Mouse (Mus musculus) frontal cortex, postnatal 10 days (tissue): ENCODE data around the gene Nqo2.

Source experiments
- DNase-seq, 2 experiments: peaks; one replicate each; pipeline ENCODE4 v3.0.0; 2022; ENCODE audit warnings: low spot score in 2 of 2, mixed read lengths in 1 of 2

The Nqo2 gene

DNA sequence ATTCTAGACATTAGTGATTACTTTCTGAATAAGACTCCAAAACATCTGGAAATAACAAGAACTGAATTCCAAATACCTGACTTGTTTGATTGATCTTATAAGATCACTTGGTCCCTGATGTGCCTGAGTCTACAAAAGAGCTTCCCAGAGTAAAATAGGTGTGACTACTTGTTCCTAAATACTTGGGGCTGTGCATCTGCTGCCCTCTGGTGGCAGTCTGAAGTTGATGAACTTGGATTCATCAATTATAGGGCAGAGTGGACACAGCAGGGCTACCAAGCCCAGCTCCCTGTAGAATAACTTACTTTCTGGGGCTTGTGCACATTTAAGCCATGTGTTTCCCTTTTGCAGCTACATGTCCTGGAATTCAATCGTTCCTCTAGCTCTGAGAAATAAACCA, 30.7 kb downstream of the Nqo2 start:
- peak; percentile 32 to 51 for DNase-seq

DNA sequence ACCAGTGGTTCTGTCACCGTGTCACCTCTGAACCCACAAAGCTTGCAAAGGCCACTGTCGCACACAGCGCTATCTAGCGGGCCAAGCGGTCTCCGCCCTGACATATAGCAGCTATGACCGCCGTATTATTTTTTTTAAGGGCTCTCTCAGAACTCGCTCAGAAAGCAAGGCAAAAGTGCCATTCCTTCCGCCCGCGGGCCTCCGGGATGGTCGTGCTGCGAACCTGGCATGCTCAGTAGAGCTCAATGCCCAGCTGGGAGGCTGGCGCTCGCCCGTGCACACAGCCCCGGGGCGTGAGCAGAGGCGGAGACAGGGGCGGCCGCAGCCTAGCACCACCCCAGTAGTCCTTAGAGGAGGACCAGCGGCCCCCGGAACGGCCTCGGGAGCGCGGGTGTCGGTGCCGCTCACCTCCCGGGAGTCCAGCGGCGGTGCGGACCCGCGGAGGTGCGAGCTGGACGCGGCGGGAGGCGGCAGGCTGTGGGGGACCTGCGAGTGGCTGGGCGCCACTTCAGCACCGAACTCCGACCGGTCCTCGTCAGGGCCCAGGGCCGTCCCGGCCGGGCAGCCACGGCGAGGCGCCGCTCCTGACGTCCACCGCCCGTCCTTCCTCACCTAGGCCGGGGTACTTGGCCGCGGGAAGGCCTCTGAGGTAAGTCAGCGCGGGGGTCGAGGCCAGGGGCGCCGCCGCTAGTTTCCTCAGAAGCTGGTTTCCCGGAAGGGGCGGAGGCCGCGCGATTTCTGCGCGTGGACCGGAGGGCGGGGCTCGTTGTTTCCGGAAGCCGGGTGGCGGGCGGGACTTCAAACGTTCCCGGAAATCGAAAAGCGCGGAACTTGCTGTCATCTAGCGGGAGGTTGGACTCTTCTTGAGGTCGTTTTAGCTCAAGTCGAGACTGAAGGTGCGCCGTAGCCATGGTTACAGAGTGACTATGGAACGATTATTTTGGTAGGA, 37.8 kb downstream of the Nqo2 start, which contains the start of the genes Ripk1 and Serpinb6a:
Gene Ripk1, plus strand, starts transcription at position 306 of the 949 bp plus-strand sequence.
Gene Serpinb6a, minus strand, starts transcription at position 737 of the 949 bp plus-strand sequence.
- DNase-seq, result peak; percentile 78 to 88

DNA sequence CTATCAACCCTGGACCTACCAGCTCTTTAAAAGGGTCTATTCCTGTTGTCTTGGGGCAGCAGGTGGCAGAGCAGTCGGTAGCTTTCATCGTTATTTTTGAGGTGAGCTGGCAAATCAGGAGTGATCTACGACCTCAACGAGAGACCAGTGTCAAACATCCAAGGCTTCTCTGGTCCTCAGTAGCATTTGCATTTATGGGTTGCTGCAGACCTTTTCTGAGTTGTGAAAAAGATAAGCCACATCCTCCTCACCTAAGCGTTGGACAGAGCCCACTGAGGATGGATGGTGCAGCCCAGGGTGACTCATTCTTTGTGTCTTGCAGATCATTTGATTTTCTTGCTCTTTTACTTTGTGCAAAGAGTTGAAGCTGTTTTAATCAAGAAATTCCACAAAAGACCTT, 38.6 kb downstream of the Nqo2 start:
- DNase-seq, result no peak

DNA sequence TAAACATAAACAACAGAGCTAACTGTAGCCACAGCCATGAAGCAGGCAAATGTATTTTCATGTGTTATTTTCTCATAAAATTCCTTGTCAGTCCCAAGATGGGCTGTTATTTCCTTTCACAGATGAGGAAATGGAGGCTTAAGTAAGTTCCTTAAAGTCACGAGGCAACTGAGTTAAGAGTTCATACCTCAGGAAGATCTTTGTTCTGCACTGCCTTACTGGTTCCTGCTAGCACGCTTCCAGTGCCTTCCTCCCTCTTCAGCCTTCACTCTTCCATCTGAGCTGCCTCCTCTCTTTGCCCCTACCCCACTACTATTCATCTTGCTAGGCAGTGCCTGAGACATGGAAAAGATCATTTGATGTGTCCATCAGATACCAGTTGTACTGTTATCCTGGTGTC, 42.7 kb downstream of the Nqo2 start:
- DNase-seq, result no peak

DNA sequence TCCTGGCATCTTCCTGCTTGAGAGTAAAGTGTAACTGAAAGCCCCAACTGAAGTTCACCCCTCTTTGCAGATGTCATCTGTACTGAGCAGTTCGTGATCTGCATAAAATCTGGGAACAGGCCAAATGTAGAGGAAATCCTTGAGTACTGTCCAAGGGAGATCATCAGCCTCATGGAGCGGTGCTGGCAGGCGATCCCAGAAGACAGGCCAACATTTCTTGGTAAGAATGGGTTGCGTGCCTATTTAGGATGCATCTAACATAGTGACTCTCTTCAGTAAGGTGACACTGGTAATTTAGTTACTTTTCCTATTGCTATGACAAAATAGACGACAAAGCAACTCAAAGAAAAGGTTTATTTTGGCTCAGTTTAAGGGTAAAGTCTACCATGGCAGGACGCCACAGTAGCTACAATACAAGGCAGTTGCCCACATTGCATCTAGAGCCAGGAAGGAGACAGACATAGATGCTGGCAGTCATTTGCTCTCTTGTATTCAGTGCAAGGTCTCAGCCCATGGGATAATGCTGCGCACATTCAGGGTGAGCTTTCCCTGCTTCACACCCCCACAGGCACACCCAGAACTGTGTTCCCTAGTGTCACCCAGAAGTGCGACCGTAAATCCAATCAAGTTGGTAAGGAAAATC, 52.6 kb downstream of the Nqo2 start:
- no peak for DNase-seq

DNA sequence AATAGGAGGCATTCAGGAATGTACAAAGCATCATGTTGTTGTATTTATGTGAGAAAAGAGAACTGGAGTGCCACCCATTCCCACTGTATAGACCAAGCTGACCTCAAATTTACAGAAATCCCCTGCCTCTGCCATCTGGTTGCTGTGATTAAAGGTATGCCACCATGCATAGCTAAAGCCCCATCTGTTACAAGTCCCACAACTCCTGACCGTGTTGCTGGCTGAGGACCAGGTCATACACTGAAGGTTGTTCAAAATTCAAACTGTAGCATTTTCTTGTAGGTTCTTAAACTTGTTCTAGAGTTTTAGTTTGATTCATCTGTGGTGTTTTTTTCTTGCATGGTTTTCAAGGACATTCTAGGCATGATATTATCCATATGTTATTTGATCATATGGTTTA, 54.0 kb downstream of the Nqo2 start:
- no peak for DNase-seq

DNA sequence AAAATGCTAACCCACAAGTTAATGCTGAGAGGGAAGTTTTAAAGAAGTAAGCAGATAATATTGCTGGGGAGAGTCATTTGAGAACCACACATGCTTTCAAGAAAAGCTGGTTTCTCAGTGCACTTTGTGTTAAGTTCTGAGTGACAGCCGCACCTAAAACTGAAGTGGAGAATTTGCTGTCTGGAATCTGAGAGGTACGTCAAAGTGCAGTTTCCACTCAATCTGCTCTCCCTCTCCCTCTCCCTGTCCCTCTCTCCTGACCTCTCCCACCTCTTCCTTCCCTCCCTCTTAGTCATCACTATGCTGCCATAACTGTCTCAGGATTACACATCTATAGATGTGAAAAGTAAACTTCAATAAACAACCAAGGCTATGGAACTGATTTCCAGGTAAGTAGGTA, 57.5 kb downstream of the Nqo2 start:
- no peak for DNase-seq

DNA sequence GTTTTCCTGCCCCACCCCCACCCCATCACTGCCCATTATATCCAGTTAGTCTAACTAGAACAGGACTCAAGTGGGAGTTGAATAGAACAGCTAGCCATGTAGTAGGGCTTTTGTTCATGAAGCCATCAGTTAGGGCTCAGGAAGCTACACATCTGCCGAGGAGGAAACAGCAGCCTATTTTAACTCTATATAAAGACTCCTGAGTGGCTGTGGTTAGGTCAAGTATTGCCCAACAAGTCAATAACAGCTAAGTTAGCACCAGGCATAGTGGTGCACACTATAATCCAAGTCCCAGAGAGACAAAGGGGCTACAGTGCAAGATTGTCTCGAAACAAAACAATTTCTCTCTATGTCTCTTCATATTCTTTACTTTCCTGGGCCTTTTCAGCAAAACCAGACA, 67.6 kb downstream of the Nqo2 start:
- DNase-seq, result no peak

DNA sequence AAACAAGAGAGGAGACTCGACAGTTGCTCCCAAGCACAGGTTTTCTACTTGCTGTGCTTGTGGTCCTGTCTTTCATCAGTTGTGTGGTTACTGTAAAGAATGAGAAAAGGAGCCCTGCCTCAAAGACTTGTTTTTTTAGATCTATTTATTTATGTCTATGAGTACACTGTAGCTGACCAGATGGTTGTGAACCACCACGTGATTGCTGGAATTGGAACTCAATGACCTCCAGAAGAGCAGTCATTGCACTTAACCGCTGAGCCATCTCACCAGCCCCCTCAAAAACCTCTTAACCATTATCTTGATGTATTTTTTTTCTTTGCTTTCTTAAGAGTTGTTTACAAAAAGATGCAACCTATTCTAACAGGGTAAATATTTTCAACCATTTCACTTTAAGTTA, 70.9 kb downstream of the Nqo2 start:
- no peak for DNase-seq

DNA sequence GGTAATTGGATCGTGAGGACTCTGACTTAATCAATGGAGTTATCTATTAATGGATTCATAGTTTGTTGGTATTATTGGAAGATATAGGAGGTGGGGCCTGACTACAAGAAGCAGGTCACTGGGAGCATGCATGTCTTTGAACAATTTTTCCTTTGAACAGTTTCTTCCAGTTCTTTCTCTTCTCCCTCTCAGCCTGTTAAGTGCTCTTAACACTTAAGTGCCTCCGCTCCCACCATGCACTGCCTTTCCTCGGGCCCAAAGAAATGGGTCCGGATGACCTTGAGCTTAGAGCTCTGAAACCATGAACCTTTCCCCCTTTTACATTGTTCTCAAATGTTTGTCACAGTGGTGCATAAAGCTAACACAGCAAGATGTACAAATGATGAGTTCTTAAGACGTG, 72.2 kb downstream of the Nqo2 start:
- DNase-seq, result no peak

DNA sequence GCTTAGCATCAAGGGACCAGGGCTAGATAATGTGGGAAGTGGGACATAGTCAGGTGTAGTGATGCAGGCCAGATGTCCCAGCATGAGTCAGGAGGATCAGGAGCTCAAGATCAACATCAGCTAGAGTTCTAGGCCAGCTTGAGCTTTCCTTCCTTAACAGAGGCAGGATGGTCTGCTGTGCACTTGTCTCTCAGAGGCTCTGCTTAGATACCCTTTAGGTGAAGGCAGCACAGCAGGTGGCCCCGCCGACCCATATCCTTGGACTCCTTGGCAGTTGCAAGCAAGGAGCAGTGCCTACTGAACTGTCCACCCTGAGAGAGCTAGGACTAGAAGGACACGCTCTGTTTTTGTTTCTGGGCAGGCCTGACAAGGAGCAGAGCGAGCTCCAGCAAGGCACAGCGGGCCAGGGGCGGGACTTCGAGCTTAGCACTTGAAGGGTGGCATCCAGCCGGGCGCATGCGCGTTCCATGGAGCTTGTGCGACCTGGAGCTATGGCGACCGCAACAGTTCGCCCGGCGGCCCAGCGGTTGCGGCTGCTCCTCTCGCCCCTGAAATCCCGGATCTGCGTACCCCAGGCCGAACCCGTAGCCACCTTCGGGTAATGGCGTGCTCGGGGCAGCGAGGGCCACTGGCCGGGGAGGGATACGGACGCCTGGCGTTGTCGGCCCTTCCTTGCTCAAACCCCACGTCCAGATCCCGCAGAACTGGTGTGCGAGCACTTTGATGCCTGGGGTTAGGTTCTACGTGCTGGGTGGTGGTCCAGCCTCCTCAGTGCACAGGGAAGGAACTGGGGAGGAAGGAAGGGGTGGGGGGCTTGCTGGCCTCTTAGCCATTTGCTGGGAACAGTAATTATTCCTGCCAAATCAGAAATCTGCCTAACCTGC, 72.9 kb downstream of the Nqo2 start, which contains the start of gene Bphl:
Gene Bphl, plus strand, starts transcription at position 426 of the 884 bp plus-strand sequence.
- DNase-seq, result peak; percentile 89 to 91

DNA sequence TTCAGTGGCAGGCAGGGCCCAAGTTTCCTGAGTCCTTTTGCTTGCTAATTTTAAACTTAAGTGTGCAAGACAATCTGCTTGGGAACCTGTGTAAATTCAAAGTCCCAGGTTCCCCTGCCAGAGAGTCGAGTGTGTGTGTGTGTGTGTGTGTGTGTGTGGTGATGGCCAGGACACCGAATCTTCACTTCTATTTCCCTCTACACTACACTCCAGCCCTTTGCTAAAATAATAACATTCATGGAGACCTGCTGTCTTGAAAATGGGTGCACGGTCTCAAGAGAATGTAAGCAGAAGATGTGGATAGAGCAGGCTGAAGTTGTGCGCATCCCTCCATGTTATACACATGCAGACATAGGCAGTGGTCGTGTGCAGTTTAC, 73.6 kb downstream of the Nqo2 start:
- no peak for DNase-seq
